Mouse (Mus musculus): ENCODE results near the gene 9530077C05Rik.

9530077C05Rik gene

GRCm38 (mm10) chr9:22457142-22457835, 46.0 kb downstream of the 9530077C05Rik start:
- CTCF ChIA-PET: no interaction called here

DNA sequence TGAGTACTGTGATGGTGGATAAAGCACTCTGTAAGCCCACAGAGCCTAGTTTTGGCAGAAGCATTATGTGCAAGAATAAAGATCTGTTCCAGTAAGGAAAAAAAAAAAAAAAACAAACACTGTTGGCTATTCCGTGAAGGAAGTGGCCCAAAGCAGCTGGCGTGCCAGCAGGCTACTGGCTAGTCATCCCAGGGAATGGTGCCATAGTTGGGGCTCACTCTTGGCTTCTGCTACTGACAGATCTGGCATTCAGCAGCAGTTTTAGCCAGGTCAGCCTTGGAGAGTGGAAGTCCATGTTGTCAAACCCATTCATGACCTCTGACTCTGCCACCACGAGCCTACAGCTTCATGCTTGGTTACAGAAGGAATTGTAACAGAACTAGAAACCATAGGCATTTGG, 50.6 kb downstream of the 9530077C05Rik start:
- CTCF ChIA-PET: no interaction called here

DNA sequence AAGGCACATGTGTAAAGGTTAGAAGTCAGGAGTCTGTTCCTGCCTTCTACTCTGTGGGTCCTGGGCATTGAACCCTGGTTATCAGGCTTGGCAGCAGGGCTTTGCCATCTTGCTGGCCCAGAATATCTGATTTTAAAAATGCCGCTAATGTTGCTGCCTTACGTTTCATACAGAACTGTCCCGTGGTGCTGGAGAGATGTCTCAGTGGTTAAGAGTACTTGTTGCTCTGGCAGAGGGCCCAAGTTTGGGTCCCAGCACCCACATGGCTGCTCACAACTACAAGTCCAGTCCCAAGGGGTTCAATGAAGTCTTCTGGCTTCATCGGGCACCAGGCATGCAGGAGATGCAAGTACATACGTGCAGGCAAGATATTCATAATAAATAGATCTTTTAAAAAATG, 54.9 kb downstream of the 9530077C05Rik start:
- CTCF ChIA-PET: no interaction called here

DNA sequence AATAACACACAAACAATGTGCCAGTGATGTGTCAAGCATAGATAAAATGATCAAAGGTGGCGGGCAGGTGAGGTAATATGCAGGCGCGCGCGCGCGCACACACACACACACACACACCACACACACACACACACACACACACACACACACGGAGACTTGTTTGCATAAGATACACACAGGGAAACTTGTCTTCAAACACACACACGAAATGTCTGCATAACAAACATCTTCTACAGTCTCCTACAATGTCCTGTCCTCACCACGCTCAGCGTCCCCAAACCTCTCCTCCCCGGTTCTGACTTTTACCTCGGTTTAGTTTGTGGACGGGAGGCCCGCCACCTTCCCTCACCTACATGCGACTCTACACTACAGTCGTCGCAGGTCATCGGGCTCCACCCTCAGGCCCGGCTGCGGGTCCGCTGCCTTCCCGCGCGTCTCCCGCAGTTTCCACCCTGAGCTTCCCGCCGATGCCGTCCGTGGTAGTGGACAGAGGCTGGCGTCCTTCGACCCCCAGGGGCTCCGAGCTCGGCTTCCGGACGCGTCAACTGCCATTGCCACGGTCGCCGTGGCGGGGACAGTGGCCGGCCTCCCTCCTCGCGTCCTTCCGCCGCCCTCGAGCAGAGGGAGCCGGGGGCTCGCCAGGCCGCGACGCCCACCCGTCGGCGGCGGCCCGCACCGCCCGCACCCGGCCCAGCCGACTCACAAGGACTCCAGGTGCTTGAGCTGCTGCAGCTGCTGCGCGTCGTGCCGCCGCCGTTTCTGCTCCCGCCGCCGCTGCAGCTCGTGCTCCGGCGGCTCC, 56.3 kb downstream of the 9530077C05Rik start:
- CTCF ChIA-PET: no interaction called here

GRCm38 (mm10) chr9:22468170-22468898, 57.0 kb downstream of the 9530077C05Rik start:
- CTCF ChIA-PET: interaction anchor here (0.7 kb wide), 1 partner anchor 107 kb away, joined by 3 read pairs; no protein-coding TSS in a partner anchor

DNA sequence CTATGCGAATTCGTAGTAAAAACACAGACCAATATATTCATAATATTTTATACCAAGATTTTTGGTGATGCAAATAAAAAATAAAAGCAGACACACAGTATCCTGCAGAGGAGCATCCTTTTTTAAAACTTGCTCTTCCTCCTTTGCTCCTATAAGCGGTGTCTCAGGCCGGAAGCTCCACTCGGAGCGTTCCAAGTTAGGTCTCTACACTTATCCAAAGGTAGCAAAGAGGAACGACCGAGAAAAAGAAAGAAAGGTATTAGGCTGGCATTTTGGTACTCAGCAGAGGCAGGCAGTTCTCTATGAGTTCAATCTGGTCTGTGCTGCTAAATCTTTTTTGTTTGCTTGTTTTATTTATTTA, 57.6 kb downstream of the 9530077C05Rik start:
- CTCF ChIA-PET: interaction anchor here (0.7 kb wide), 1 partner anchor 107 kb away, joined by 3 read pairs; no protein-coding TSS in a partner anchor

DNA sequence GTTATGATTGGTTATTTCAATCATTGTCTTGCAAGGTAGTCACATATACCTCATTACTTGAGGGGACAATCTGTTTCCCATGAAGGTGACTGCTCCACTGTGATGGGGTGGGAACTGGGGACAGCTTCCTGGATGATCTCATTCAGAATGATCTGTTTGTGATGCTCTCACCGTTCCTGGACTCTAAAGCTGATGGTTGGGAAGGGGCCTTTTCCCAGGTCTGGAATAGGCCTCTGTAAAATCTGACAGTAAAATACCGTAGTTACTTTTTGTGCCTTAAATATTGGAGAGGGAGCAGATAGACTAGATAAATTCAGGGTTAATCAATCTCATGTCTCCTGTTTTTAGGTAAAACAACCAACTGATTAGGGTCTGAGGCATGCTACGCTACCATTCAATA, 58.3 kb downstream of the 9530077C05Rik start, which contains the start of gene Rp9:
Gene Rp9, minus strand, starts transcription at position 101 of the 400 bp plus-strand sequence.
- CTCF ChIA-PET: no interaction called here

DNA sequence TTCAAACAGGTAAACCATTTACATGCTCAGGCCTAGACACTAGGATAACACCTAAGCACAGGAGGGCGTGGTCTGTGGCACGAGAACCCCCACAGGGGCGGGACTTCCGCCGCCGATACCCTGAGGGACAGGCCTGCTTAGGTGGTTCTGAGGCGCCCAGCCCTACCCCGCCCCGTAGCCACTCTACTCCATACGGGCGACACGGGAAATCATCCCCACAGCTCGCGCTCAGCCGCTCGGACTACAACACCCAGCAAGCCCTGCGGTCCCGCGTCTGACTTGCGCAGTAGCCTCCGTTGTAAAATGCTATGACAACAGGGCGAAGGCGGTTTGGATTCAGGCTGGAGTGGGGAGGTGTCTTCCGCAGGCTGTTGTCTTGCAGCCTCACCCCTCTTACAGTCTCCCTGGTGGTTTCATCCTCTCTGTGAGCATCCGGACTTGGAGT, 64.1 kb downstream of the 9530077C05Rik start, which contains the start of gene Bbs9:
Gene Bbs9, plus strand, starts transcription at position 292 of the 445 bp plus-strand sequence.
- CTCF ChIA-PET: no interaction called here

DNA sequence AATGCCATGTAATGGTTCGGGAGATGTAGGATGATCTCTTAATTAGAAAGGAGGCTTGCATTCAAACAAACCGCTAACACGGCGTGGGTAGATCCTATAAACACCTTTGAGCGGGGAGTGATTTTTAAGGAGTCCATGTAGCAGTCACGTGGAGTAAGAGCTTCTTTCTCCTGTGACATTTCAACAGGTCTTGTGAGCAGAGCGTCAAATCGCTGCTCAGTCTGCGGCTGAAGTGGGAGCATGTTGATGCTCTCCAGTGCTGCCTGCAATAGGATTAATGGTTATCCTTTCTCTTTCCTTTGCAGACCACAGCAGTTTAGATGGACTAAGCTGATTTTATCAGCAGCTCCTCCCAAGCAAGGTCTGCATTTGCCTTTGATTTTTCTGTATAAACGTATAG, 65.0 kb downstream of the 9530077C05Rik start:
- CTCF ChIA-PET: no interaction called here

GRCm38 (mm10) chr9:22478946-22479345, 67.6 kb downstream of the 9530077C05Rik start:
- CTCF ChIA-PET: no interaction called here

GRCm38 (mm10) chr9:22483866-22484561, 72.7 kb downstream of the 9530077C05Rik start:
- CTCF ChIA-PET: no interaction called here

DNA sequence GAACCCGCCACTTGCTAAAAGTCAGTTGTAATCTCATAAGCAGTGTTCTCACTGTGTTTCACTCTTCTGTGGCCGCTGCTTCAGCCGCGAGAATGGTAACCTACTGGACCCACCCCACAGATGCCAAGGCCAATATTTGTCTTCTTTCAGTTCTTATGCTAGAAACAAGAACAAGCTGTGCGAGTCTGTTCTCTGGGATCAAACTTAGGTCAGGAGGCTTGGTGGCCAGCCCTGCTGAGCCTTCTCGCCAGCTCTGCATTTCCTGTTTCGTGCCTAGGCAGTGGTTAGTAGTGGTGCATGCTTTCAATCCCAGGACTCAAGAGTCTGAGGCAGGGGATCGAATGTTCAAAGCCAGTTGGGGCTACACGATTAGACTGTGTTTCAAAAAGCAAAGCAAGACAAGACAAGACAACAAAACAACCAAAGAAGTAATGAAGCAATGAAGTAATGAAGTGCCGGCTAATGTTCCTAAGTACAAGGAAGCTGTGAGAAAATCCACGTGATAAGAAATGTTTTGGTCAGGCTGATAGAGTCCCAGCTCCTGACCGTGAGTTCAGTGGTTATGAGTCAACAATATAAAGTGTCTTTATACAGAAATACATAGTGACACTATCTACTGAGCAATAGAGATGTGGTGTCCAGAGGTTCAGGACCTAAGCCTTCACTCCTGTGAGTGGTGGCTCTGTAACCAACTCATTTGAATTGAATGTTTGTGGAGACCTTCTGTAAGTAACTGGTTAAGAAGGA, 73.4 kb downstream of the 9530077C05Rik start:
- CTCF ChIA-PET: no interaction called here

- CTCF ChIA-PET: no interaction called here
Observed at GRCm38 (mm10) chr9:22486211-22486610, 74.9 kb downstream of the 9530077C05Rik start.

DNA sequence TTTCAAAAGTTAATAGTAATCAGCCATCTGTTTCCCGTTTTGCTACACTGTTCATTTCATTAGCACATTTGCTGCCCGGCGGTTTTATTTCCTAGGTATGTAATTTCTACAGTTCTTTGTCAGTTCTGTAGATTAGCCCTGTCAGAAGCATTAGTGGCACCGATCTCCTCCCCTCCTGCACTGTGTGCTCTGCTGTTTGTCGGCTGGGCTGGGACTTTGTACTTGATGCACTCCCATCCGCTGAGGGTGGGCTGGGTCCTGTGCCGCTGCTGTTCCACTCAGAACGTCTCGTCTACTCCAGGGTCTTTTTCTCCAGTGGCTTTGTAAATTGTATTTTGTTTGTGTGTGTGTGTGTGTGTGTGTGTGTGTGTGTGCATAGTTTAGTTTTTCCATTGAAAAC, 77.7 kb downstream of the 9530077C05Rik start:
- CTCF ChIA-PET: no interaction called here
